Comparison of ENCODE assay signal across 13 mouse cellular contexts in the genomic region with DNA sequence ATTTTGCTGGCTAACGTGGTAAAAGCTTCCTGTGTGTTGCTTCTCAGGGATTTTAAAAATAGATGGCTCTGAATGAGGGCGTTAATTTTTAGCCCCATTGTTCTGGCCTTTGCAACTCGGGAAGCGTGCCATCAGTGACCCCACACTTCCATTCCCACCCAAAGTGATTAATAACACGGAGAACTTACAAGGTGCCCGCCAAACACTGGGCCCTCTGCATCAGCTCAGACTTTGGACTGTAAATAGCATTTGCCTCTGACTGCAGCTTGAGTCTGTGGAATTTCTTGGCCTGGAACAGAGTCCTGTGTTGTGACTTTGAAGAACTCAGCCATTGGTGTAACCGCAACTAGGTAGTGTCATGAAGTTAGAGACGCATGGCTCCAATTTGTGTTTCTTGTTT. TPM values are rescaled to one million over a fixed set of nuclear protein-coding genes. Genes with fewer than 3 reads are reported as not detected.
DNase-seq lines count a peak whose midpoint lies in the region; ATAC-seq and TF ChIP-seq lines count a peak whose summit lies in the region.
"Had no signal": no experiment of that assay in that cellular context is flagged by ENCODE, and none has a peak within 500 bp of the region (broad histone marks: within the 10 kb centered on the region; RNA-seq: fewer than 3 reads in every experiment).

No protein-coding gene starts in this region.

- peaks cover 24% of the 10 kb centered on the region for H3K4me1 ChIP-seq in heart, embryonic 15.5 days (replicated peaks)
- no peaks in the 10 kb centered on the region for H3K4me1 ChIP-seq in kidney, embryonic 16.5 days (ENCODE audit: insufficient read depth, low read length)

- peak; percentile 27 for DNase-seq in gastrocnemius, adult 2 months
- no peak for DNase-seq in gastrocnemius, postnatal 10 days
- peak; percentile 41 for DNase-seq in brain, adult 2 months (ENCODE audit: low read depth, low spot score)
- DNase-seq in thymus, postnatal 14 days, result no peak
- DNase-seq in testis, postnatal 14 days (ENCODE audit: low spot score), result no peak
- DNase-seq: adrenal gland, adult 8-10 months; cerebellum, adult 11 months had no signal

- peak overlapping the region; percentile 24 for H3K4me2 ChIP-seq in heart, embryonic 15.5 days
- H3K4me2 ChIP-seq in kidney, embryonic 16.5 days (replicated peaks; ENCODE audit: low read depth, low read length), result no peak overlapping the region

- TF ChIP-seq CTCF in gastrocnemius, adult 2 months (IDR thresholded peaks at IDR 0.05), result no peak

- no peak overlapping the region for H3K4me3 ChIP-seq in gastrocnemius, adult 2 months
- H3K4me3 ChIP-seq in heart, embryonic 15.5 days, result no peak overlapping the region
- no peak overlapping the region for H3K4me3 ChIP-seq in kidney, embryonic 16.5 days (ENCODE audit: low read length)
- H3K4me3 ChIP-seq: forebrain, embryonic 10.5 days had no signal

- H3K9me3 ChIP-seq in heart, embryonic 15.5 days (replicated peaks), result no peaks in the 10 kb centered on the region
- H3K9me3 ChIP-seq in kidney, embryonic 16.5 days (ENCODE audit: low read length), result no peaks in the 10 kb centered on the region
- H3K9me3 ChIP-seq: forebrain, embryonic 10.5 days had no signal

- H3K9ac ChIP-seq in heart, embryonic 15.5 days, result no peak overlapping the region
- H3K9ac ChIP-seq in kidney, embryonic 16.5 days (replicated peaks; ENCODE audit: low read length), result no peak overlapping the region

- intact Hi-C loops in gastrocnemius, adult 2 months (cut with DNase I), result no loop called here

- 24% methylated on average over 8 of the region's 8 CpGs for WGBS in heart, embryonic 15.5 days
- 52% methylated on average over 8 of the region's 8 CpGs for WGBS in kidney, embryonic 16.5 days

- H3K27me3 ChIP-seq in heart, embryonic 15.5 days, result no peaks in the 10 kb centered on the region
- no peaks in the 10 kb centered on the region for H3K27me3 ChIP-seq in kidney, embryonic 16.5 days (ENCODE audit: insufficient read depth, low read length)

- no peak overlapping the region for H3K27ac ChIP-seq in gastrocnemius, adult 2 months
- peak overlapping the region; percentile 68 for H3K27ac ChIP-seq in heart, embryonic 15.5 days
- no peak overlapping the region for H3K27ac ChIP-seq in kidney, embryonic 16.5 days (ENCODE audit: low read length)
- H3K27ac ChIP-seq: forebrain, embryonic 10.5 days had no signal

- no peaks in the 10 kb centered on the region for H3K36me3 ChIP-seq in heart, embryonic 15.5 days
- no peaks in the 10 kb centered on the region for H3K36me3 ChIP-seq in kidney, embryonic 16.5 days (ENCODE audit: insufficient read depth, low read length)
- H3K36me3 ChIP-seq: forebrain, embryonic 10.5 days had no signal

- no peak for ATAC-seq in heart, embryonic 15.5 days (replicated peaks; ENCODE audit: insufficient number of reproducible peaks, insufficient read depth, low FRiP score, low read depth)
- peak; percentile 63; the same call in 1 of the 2 replicates for ATAC-seq in kidney, embryonic 16.5 days (ENCODE audit: low FRiP score, low TSS enrichment)
- no peak for ATAC-seq in megakaryocyte, adult 5-6 weeks (ENCODE audit: poor library complexity, severe bottlenecking)

RNA-seq across cellular contexts. Expression of gene Gm10118, which starts 23.6 kb away (rescaled TPM):
- not detected for total RNA-seq in gastrocnemius, adult 2 months (2021)
- not detected for total RNA-seq in gastrocnemius, postnatal 10 days (2021)
- 2.0 and 2.2 TPM in 2 replicates for polyA plus RNA-seq in heart, embryonic 15.5 days (2015; fragmentation: Nextera tagmentation; extraction: Ambion mirVana)
- polyA plus RNA-seq in kidney, embryonic 16.5 days (2015; fragmentation: Nextera tagmentation; extraction: Ambion mirVana), result 0.10 TPM in 1 of 2 replicates, not detected in the other
- total RNA-seq in megakaryocyte, adult 5-6 weeks (2015), result not detected in 2 replicates
- total RNA-seq in megakaryocyte, adult 5-6 weeks (2017), result not detected in 2 replicates
- total RNA-seq: adrenal gland, adult 8-10 months; monocyte, adult 5-6 weeks had no signal
- polyA plus RNA-seq: C2C12 had no signal

Comparison
In these comparisons a context has a peak if more than half of its experiments do, and no peak if none do; other contexts are left out.
1. DNase-seq: peak in gastrocnemius, adult 2 months (single experiment) and brain, adult 2 months (single experiment); none in gastrocnemius, postnatal 10 days (single experiment), thymus, postnatal 14 days (single experiment) and testis, postnatal 14 days (single experiment).